Mouse (Mus musculus): ENCODE data around the gene Prps2.

- no peak for TF ChIP-seq HCFC1 (IDR thresholded peaks at IDR 0.05; ENCODE audit: borderline replicate concordance, insufficient read depth, low read length)
- TF ChIP-seq MAFK (IDR thresholded peaks at IDR 0.05; ENCODE audit: insufficient read depth, low read depth, low read length), result no peak
- no peak for TF ChIP-seq ZNF384 (IDR thresholded peaks at IDR 0.05; ENCODE audit: low read depth, low read length)
- no peak for TF ChIP-seq ZC3H11A (IDR thresholded peaks at IDR 0.05; ENCODE audit: borderline replicate concordance, low read depth, low read length)
Observed at GRCm38 (mm10) chrX:167381583-167382046, 934 bp downstream of the Prps2 start.

All from ES-E14 (cell line).